Mouse (Mus musculus): ENCODE data around the gene Arl5c. TPM values are rescaled to one million over a fixed set of nuclear protein-coding genes. Genes with fewer than 3 reads are reported as not detected.

Arl5c gene
- polyA plus RNA-seq, 1 experiment from 2014 or later: 31.2 TPM

GRCm38 (mm10) chr11:97970771-97971170, 25.2 kb downstream of the Arl5c start:
- H3K36me3 ChIP-seq (ENCODE audit: control insufficient read depth, insufficient read depth, low read length): no peaks in the 10 kb centered on the region
- no peaks in the 10 kb centered on the region for H3K9me3 ChIP-seq (ENCODE audit: control insufficient read depth, low read length)
- 79% methylated on average over 7 of the region's 7 CpGs for WGBS
- no peak overlapping the region for H3K4me2 ChIP-seq
- no peak overlapping the region for H3K27ac ChIP-seq (ENCODE audit: low read depth, low read length)
- H3K4me3 ChIP-seq (ENCODE audit: low read depth, low read length): no peak overlapping the region
- no peak overlapping the region for H3K9ac ChIP-seq (ENCODE audit: low read depth, low read length)
- H3K4me1 ChIP-seq (replicated peaks; ENCODE audit: control insufficient read depth, insufficient read depth, low read length): no peaks in the 10 kb centered on the region
- H3K27me3 ChIP-seq (replicated peaks; ENCODE audit: control insufficient read depth, insufficient read depth, low read length): no peaks in the 10 kb centered on the region; the same call in 1 of the 2 replicates
- DNase-seq (ENCODE audit: low spot score) (no peak), ATAC-seq (replicated peaks; ENCODE audit: low FRiP score) (no peak)

GRCm38 (mm10) chr11:97968385-97968784, 27.6 kb downstream of the Arl5c start:
- no peak overlapping the region for H3K4me2 ChIP-seq
- WGBS: 67% methylated on average over 5 of the region's 5 CpGs
- DNase-seq (ENCODE audit: low spot score): no peak
- no peak for ATAC-seq (replicated peaks; ENCODE audit: low FRiP score)
- H3K4me1 ChIP-seq (replicated peaks; ENCODE audit: control insufficient read depth, insufficient read depth, low read length): no peaks in the 10 kb centered on the region
- H3K36me3 ChIP-seq (ENCODE audit: control insufficient read depth, insufficient read depth, low read length): no peaks in the 10 kb centered on the region
- H3K4me3 ChIP-seq (ENCODE audit: low read depth, low read length): no peak overlapping the region
- H3K9me3 ChIP-seq (ENCODE audit: control insufficient read depth, low read length): no peaks in the 10 kb centered on the region
- H3K27me3 ChIP-seq (replicated peaks; ENCODE audit: control insufficient read depth, insufficient read depth, low read length): no peaks in the 10 kb centered on the region; the same call in 1 of the 2 replicates
- no peak overlapping the region for H3K27ac ChIP-seq (ENCODE audit: low read depth, low read length)
- no peak overlapping the region for H3K9ac ChIP-seq (ENCODE audit: low read depth, low read length)

GRCm38 (mm10) chr11:97967114-97967513, 28.9 kb downstream of the Arl5c start:
- DNase-seq (ENCODE audit: low spot score): no peak
- 61% methylated on average over 2 of the region's 2 CpGs for WGBS

GRCm38 (mm10) chr11:97960907-97961306, 35.1 kb downstream of the Arl5c start:
- no peaks in the 10 kb centered on the region for H3K4me1 ChIP-seq (replicated peaks; ENCODE audit: control insufficient read depth, insufficient read depth, low read length)
- no peak overlapping the region for H3K9ac ChIP-seq (ENCODE audit: low read depth, low read length)
- WGBS: 89% methylated on average over 1 of the region's 1 CpGs
- H3K27me3 ChIP-seq (replicated peaks; ENCODE audit: control insufficient read depth, insufficient read depth, low read length): peaks cover 2% of the 10 kb centered on the region; the same call in 1 of the 2 replicates
- no peak overlapping the region for H3K27ac ChIP-seq (ENCODE audit: low read depth, low read length)
- no peaks in the 10 kb centered on the region for H3K36me3 ChIP-seq (ENCODE audit: control insufficient read depth, insufficient read depth, low read length)
- no peaks in the 10 kb centered on the region for H3K9me3 ChIP-seq (ENCODE audit: control insufficient read depth, low read length)
- DNase-seq (ENCODE audit: low spot score): no peak
- H3K4me2 ChIP-seq: no peak overlapping the region
- ATAC-seq (replicated peaks; ENCODE audit: low FRiP score): no peak
- no peak overlapping the region for H3K4me3 ChIP-seq (ENCODE audit: low read depth, low read length)

More at GRCm38 (mm10) chr11:97967114-97967513, 28.9 kb downstream of the Arl5c start:
- Histone ChIP-seq H3K4me3 (ENCODE audit: low read depth, low read length) (no peak overlapping the region), H3K27me3 (replicated peaks; ENCODE audit: control insufficient read depth, insufficient read depth, low read length) (peaks cover 2% of the 10 kb centered on the region; the same call in 1 of the 2 replicates), H3K9me3 (ENCODE audit: control insufficient read depth, low read length) (no peaks in the 10 kb centered on the region), H3K4me2 (no peak overlapping the region), H3K27ac (ENCODE audit: low read depth, low read length) (no peak overlapping the region), H3K36me3 (ENCODE audit: control insufficient read depth, insufficient read depth, low read length) (no peaks in the 10 kb centered on the region), H3K4me1 (replicated peaks; ENCODE audit: control insufficient read depth, insufficient read depth, low read length) (no peaks in the 10 kb centered on the region), H3K9ac (ENCODE audit: low read depth, low read length) (no peak overlapping the region)
- no peak for ATAC-seq (replicated peaks; ENCODE audit: low FRiP score)

GRCm38 (mm10) chr11:97959300-97959680, 36.7 kb downstream of the Arl5c start:
- H3K4me3 ChIP-seq (ENCODE audit: low read depth, low read length): no peak overlapping the region
- WGBS: 61% methylated on average over 5 of the region's 5 CpGs
- H3K27ac ChIP-seq (ENCODE audit: low read depth, low read length): no peak overlapping the region
- H3K27me3 ChIP-seq (replicated peaks; ENCODE audit: control insufficient read depth, insufficient read depth, low read length): peaks cover 2% of the 10 kb centered on the region; the same call in 1 of the 2 replicates
- no peak overlapping the region for H3K4me2 ChIP-seq
- no peak for ATAC-seq (replicated peaks; ENCODE audit: low FRiP score)
- peaks cover 1% of the 10 kb centered on the region for H3K4me1 ChIP-seq (replicated peaks; ENCODE audit: control insufficient read depth, insufficient read depth, low read length)
- DNase-seq (ENCODE audit: low spot score): no peak
- H3K36me3 ChIP-seq (ENCODE audit: control insufficient read depth, insufficient read depth, low read length): no peaks in the 10 kb centered on the region
- H3K9me3 ChIP-seq (ENCODE audit: control insufficient read depth, low read length): no peaks in the 10 kb centered on the region
- H3K9ac ChIP-seq (ENCODE audit: low read depth, low read length): no peak overlapping the region

GRCm38 (mm10) chr11:97958641-97959299, 37.2 kb downstream of the Arl5c start:
- Histone ChIP-seq H3K9me3 (ENCODE audit: control insufficient read depth, low read length) (no peaks in the 10 kb centered on the region), H3K4me1 (replicated peaks; ENCODE audit: control insufficient read depth, insufficient read depth, low read length) (peaks cover 4% of the 10 kb centered on the region), H3K27ac (ENCODE audit: low read depth, low read length) (no peak overlapping the region), H3K4me2 (no peak overlapping the region), H3K36me3 (ENCODE audit: control insufficient read depth, insufficient read depth, low read length) (no peaks in the 10 kb centered on the region), H3K27me3 (replicated peaks; ENCODE audit: control insufficient read depth, insufficient read depth, low read length) (peaks cover 2% of the 10 kb centered on the region; the same call in 1 of the 2 replicates), H3K4me3 (ENCODE audit: low read depth, low read length) (no peak overlapping the region), H3K9ac (ENCODE audit: low read depth, low read length) (no peak overlapping the region)
- 64% methylated on average over 7 of the region's 7 CpGs for WGBS
- DNase-seq (ENCODE audit: low spot score) (no peak), ATAC-seq (replicated peaks; ENCODE audit: low FRiP score) (no peak)

GRCm38 (mm10) chr11:97956905-97957560, 38.9 kb downstream of the Arl5c start:
- H3K9me3 ChIP-seq (ENCODE audit: control insufficient read depth, low read length): no peaks in the 10 kb centered on the region
- no peak overlapping the region for H3K4me2 ChIP-seq
- ATAC-seq (replicated peaks; ENCODE audit: low FRiP score) (no peak), DNase-seq (ENCODE audit: low spot score) (no peak)
- H3K27ac ChIP-seq (ENCODE audit: low read depth, low read length): no peak overlapping the region
- 60% methylated on average over 6 of the region's 6 CpGs for WGBS
- H3K36me3 ChIP-seq (ENCODE audit: control insufficient read depth, insufficient read depth, low read length): no peaks in the 10 kb centered on the region
- no peak overlapping the region for H3K9ac ChIP-seq (ENCODE audit: low read depth, low read length)
- peaks cover 4% of the 10 kb centered on the region for H3K4me1 ChIP-seq (replicated peaks; ENCODE audit: control insufficient read depth, insufficient read depth, low read length)
- H3K4me3 ChIP-seq (ENCODE audit: low read depth, low read length): no peak overlapping the region
- H3K27me3 ChIP-seq (replicated peaks; ENCODE audit: control insufficient read depth, insufficient read depth, low read length): no peaks in the 10 kb centered on the region; the same call in 1 of the 2 replicates

GRCm38 (mm10) chr11:97955915-97956314, 40.1 kb downstream of the Arl5c start:
- whole genome bisulfite sequencing: 66% methylated on average over 4 of the region's 4 CpGs

More at GRCm38 (mm10) chr11:97955915-97956314, 40.1 kb downstream of the Arl5c start:
- no peak overlapping the region for H3K27ac ChIP-seq (ENCODE audit: low read depth, low read length)
- peaks cover 4% of the 10 kb centered on the region for H3K4me1 ChIP-seq (replicated peaks; ENCODE audit: control insufficient read depth, insufficient read depth, low read length)
- no peaks in the 10 kb centered on the region; the same call in 1 of the 2 replicates for H3K27me3 ChIP-seq (replicated peaks; ENCODE audit: control insufficient read depth, insufficient read depth, low read length)
- H3K9me3 ChIP-seq (ENCODE audit: control insufficient read depth, low read length): no peaks in the 10 kb centered on the region
- H3K36me3 ChIP-seq (ENCODE audit: control insufficient read depth, insufficient read depth, low read length): no peaks in the 10 kb centered on the region
- no peak overlapping the region for H3K4me3 ChIP-seq (ENCODE audit: low read depth, low read length)
- ATAC-seq (replicated peaks; ENCODE audit: low FRiP score) (no peak), DNase-seq (ENCODE audit: low spot score) (no peak)
- no peak overlapping the region for H3K4me2 ChIP-seq
- no peak overlapping the region for H3K9ac ChIP-seq (ENCODE audit: low read depth, low read length)
